Mouse (Mus musculus) heart, adult 11 months (tissue): ENCODE results near the gene Cidec.

ENCODE experiments used
- DNase-seq: peaks from one replicate; pipeline ENCODE4 v3.0.0; 2022

Cidec gene

DNA sequence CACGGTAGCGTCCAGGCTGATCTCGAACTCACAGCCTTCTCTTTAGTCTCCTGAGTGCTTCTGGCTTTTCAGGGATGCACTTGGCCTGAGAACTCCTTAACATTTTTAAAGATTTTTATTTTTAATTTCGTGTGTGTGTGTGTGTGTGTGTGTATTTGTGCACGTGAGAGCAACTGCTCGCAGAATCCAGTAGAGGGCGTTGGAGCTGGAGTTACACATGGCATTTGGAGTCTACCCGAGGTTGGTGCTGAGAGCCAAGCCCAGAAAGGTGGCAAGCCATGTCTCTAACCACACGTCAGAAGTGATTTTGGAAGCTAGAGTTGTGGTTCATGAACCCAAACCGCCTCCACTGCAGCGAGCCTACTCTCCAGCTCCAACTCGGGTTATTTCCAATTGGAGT lies 7.5 kb upstream of the Cidec start:
- DNase-seq = no peak

DNA sequence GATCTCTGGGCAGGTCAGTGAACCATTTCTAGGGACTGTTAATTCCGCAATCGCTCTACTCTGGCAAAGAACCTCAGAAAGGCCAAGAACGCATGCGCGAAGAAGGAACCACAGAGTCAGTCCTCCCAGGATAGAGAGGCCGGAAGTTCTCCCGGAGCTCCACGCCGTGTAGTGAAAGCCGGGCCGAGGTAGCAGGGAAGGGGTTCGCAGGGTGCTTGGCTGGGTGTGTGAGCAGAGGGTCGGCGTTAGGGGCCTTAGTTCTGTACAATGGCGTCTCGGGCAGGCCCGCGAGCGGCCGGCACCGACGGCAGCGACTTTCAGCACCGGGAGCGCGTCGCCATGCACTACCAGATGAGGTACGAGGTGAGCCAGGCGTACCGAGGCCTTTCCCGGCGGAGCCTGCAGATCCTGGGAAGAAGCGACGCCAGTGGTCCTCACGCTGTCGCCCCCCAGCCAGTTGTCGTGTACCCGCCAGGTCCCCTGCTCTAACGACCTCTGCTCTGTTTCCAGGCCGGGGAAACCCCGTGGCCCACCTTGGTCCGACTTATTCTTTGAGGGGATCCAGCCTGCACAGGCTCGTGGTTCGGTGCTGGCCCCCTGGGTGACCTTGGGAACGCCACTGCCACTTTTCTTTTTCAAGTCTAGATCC lies 7.0 kb upstream of the Cidec start, which contains the start of gene Jagn1:
Jagn1 (plus strand) TSS at position 128 of the 649 bp plus-strand sequence.
- peak; percentile 99 for DNase-seq

GRCm38 (mm10) chr6:113442087-113442441 lies 6.5 kb upstream of the Cidec start:
- no peak for DNase-seq

DNA sequence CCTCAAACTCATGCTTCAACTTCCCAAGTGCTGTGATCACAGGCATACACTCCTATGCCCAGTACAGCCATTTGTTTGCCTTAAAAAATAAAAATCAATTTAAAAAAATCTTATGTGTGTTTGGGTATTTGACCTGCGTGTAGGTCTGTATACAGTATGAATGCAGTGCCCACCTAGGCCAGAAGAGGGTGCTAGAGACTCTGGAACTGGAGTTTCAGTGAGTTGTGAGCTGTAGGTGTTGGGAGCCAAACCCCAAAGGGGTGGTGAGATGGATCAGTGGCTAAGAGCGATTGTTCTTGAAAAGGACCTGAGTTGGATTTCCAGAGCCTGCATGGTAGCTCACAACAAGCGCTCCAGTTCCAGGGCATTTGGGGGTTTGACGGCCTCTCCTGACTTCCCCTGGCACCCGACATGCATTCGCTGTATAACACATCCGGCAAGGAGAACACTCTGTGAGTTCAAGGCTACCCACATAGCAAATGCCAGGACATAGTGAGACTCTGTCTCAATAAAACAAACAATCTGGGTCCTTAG lies 5.7 kb upstream of the Cidec start:
- peak; percentile 89 for DNase-seq

DNA sequence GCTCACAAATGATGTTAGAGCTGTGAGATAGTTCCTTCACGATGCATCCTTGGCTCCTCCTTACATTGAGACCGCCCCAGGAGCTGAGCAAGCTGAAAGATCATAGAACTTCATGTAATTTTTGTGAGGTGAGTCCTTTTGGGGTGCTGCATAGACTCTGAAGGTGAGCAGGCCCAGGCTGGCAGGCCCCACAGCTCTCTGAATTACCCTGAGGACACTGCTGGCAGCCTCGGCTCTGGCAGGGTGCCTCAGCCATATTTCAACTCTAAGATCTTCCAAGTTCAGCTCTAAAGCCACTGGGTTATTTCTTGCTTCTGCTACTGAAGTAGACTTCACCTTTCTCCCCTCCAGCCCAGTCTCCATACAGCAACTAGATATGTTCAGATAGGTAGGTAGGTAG lies 5.1 kb upstream of the Cidec start:
- peak; percentile 83 for DNase-seq

DNA sequence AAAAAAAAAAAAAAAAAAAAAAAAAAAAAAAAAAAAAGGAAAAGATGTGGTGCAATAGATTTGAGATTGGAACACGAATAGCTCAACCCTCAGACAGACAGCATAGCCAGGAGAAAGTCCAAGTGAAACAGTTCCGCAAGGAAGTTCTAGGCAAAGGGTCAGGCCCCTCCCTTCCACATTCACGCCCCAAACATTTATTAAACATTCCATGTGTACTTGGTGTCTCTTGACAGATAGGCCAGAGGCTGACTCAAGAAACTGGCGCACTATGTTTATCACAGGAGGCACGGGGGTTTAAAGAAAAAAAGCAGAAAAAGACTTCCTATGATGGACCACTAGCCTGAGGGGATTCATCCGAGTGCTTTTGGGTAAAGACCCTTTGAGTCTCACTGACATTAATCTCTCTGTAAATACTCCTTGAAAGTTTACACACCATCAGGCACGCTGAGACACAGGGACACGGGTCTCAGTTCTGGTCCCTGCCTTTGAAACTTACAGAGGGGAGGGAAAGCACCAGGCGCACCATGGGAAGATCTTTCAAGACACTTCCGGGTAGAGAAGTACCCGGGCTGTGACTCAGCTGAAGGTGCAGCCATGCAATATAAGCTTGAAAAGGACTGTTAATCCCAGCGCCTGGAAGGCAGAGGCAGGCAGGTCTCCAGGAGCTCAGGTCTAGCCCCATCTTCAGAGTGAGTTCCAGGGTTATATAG lies 3.3 kb upstream of the Cidec start:
- no peak for DNase-seq

DNA sequence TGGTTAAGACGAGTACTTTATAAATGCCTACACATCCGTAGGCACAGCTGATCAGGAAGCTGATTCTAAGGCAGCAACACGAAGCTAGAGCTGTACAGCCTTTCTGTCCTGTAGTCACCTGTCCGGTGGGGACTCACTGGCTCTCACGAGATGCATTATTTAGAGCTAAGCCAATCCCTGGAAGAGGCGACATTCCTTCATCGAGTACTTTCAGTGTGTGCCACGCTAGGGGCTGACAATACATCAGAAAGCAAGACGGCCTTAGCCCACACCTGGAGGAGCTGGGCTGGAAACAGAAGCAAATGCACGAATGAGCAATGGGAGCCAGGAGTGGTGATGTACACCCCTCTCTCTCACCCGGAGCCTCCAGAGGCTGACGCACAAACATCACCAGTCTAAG lies 1.6 kb upstream of the Cidec start:
- DNase-seq = peak; percentile 84

GRCm38 (mm10) chr6:113434691-113435090 lies 869 bp downstream of the Cidec start:
- no peak for DNase-seq

- DNase-seq = no peak
These were observed 1.9 kb downstream of the Cidec start for GRCm38 (mm10) chr6:113433661-113434060.

GRCm38 (mm10) chr6:113431801-113432200 lies 3.8 kb downstream of the Cidec start:
- DNase-seq = no peak

GRCm38 (mm10) chr6:113430846-113431245 lies 4.7 kb downstream of the Cidec start:
- no peak for DNase-seq

DNA sequence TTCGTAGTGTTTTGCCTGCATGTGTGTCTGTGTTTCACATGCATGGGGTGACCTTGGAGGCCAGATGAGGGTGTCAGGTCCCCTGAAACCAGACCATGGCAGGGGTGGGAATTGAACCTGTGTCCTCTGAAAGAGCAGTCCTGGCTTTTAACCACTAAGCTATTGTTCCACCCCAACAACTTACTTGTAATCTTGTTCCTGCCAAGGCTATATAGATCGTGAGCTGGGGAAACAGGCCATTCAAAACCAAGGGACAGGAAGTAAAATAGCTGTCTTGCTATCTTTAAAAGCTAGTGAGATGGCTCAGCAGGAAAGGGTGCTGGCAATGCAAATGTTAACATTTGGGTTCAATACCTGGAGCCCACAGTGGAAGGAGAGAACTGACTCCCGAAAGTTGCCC lies 5.6 kb downstream of the Cidec start:
- no peak for DNase-seq

- DNase-seq = no peak
These were observed 7.6 kb downstream of the Cidec start for GRCm38 (mm10) chr6:113428006-113428405.

DNA sequence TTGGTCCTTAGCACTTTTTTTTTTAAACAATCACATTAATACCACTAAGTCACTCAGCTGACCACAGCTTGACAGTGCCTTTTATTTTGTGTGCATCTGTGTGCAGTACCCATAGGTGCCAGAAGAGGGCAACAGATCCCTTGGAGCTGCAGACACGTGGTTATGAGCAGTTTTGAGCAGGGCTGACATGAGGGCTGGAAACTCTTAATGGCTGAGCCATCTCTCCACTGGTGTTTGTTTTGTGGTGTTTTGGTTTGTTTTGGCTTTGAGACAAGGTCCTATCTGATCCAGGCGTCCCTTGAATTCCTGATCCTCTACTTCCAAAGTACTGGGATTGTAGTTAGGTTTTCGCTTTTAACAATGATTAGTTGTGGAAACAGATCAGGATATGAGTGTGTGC lies 8.2 kb downstream of the Cidec start:
- DNase-seq = no peak

DNA sequence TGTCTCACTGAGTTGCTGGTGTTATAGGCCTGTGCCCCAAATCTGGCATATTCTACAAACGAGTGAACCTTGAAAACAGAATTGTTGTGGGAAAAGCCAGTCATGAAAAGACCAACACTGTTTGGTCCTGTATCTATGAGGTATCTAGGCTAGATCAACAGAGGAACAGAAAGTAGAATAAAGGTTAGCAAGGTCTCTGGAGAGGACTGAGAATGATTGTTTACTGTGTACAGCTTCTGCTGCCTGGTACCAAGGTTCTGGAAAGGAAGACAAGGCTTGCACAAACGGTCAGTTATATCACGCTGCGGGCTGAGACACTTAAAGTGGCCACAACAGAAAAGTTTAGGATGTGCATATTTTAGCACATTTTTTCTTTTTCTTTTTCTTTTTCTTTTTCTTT lies 8.9 kb downstream of the Cidec start:
- no peak for DNase-seq

GRCm38 (mm10) chr6:113424187-113424586 lies 11.4 kb downstream of the Cidec start:
- DNase-seq = no peak

GRCm38 (mm10) chr6:113423000-113423399 lies 12.6 kb downstream of the Cidec start:
- DNase-seq = no peak

DNA sequence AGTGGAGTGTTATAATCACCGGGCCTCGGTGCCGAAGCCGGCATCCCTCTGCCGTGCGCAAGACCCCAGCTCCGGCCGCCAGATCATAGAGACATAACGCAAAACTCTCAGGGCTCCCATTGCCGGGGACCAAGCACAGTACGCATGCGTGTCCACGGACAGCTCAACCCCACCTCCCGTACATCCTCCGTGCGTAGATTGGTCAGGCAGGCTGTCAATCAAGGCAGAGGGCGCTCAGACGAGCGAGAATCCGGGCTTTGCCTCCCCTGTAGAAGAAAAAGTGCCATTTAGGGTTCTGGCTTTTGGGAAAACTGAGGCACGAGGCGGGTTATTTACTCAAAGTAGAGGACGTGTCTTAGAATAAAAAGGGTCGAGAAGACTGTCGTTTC lies 16.4 kb downstream of the Cidec start, which contains the start of gene Rpusd3:
Rpusd3 (minus strand) TSS at position 142 of the 389 bp plus-strand sequence.
- DNase-seq = peak; percentile 100

DNA sequence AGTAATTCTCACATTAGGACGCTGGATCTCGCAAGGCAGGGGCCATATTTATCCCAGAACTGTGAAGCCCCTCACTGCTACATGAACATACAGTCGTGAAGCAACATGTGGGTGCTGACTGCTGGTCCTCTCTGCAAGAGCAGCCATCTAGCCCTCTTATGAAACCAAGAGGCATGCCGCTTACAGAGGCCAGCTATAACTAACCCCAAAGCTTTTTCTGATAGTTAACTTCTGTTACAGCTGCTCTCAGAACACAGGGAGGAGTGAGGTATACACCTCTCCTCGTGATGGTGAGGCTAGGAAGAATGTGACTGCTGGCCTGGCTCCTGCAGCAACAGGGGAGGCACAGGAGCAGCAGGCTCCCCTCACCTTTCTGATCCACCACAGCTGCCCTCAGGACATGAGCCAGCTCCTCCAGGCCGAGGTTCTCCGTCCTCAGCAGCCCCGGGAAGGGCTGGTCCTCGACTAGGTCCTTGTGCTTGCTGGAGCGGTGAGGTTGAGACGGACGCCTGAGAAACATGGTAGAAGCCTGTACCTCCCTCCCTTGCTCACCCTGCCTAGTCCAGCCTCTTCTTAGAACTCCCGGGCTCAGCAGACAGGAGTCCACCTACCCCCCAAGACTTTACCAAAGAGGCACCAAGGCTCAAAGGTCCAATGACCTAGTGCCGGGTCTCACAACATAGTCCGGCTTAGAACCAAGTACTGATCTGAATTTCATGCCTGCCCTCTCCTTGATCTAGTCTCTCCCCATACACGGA lies 16.9 kb downstream of the Cidec start:
- DNase-seq = no peak

GRCm38 (mm10) chr6:113416416-113416815 lies 19.1 kb downstream of the Cidec start:
- DNase-seq = no peak

DNA sequence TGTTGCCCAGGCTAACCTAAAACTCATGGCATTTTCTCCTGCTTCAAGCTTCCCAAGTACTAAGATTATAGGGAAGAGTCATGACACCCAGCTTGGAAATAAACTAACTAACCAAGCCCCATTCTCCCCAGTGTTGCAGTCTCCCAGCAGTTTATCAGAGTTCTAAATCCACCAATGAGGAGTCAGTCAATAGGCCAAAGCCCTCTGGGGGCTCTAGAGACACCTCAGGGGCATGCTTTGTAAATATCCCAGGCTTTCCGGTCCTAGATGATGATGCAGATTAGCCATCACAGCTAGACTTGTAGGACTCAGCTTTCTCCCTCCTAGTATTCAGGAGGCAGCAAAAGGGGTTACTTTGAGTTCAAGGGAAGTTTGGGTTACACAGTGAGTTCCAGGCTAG lies 25.6 kb downstream of the Cidec start:
- DNase-seq = no peak

- DNase-seq = peak; percentile 85
These were observed 28.9 kb downstream of the Cidec start for GRCm38 (mm10) chr6:113406683-113407082.

GRCm38 (mm10) chr6:113405483-113405882 lies 30.1 kb downstream of the Cidec start:
- DNase-seq = no peak
